8 mouse cellular contexts compared by ENCODE assay signal in the genomic region with DNA sequence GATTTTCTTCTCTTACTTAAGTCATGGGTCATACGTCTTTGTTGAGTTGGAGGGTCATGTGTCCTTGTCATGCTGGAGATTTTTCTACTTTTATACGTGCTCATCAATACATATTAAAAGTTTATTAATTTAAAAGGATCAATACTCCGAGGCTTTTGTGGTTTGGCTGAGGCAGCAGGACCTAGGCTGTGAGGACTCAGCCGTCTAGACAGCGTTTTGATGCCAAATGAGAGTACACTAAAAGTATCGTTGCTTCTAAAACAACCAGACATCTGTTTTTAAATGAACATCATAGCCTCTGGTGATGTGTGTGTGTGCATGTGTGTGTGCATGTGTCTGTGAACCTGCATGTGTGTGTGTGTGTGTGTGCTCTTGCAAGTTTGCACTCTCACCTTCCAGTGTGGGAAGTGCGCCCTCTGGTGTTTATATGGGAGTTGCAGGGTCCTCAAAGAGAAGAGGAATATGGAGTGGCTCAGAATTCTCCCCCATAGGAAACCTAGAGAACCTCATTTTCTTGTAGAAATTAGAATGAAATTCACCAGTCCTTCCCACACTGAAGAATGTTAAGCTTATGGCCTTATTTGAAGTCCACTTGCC. TPM values are rescaled to one million over a fixed set of nuclear protein-coding genes. Genes with fewer than 3 reads are reported as not detected.
DNase-seq lines count a peak whose midpoint lies in the region; ATAC-seq and TF ChIP-seq lines count a peak whose summit lies in the region.

No protein-coding gene starts in this region.

- DNase-seq in frontal cortex, postnatal 10 days (ENCODE audit: low spot score in 2 of 2): no peak
- DNase-seq in 416B (ENCODE audit: low read depth): peak; percentile 54
- DNase-seq in adrenal gland, postnatal 10 days: peak; percentile 81
- DNase-seq in embryonic facial prominence, embryonic 14.5 days (ENCODE audit: low spot score): peak; percentile 72
- DNase-seq in lung, adult 2 months: peak; percentile 51
- DNase-seq in retina, postnatal 7 days (ENCODE audit: low read depth, low spot score): peak; percentile 70

- 61% methylated on average over 7 of the region's 7 CpGs for WGBS in embryonic facial prominence, embryonic 14.5 days
- WGBS in intestine, embryonic 16.5 days: 62% methylated on average over 7 of the region's 7 CpGs
- WGBS in lung, adult 2 months: 63% methylated on average over 7 of the region's 7 CpGs

- no peak overlapping the region for H3K4me2 ChIP-seq in embryonic facial prominence, embryonic 14.5 days (ENCODE audit: low read depth, low read length)
- H3K4me2 ChIP-seq in intestine, embryonic 16.5 days (ENCODE audit: low read depth, low read length): no peak overlapping the region

- no peaks in the 10 kb centered on the region for H3K27me3 ChIP-seq in embryonic facial prominence, embryonic 14.5 days (replicated peaks; ENCODE audit: control insufficient read depth, insufficient read depth, low read length)
- H3K27me3 ChIP-seq in intestine, embryonic 16.5 days (replicated peaks; ENCODE audit: control insufficient read depth, insufficient read depth, low read length): no peaks in the 10 kb centered on the region

- TF ChIP-seq POLR2A in lung, adult 2 months (IDR thresholded peaks at IDR 0.05; ENCODE audit: borderline replicate concordance, extremely low read depth, low read depth, low read length): no peak

- H3K9me3 ChIP-seq in embryonic facial prominence, embryonic 14.5 days (ENCODE audit: control insufficient read depth, low read length): no peaks in the 10 kb centered on the region
- no peaks in the 10 kb centered on the region for H3K9me3 ChIP-seq in intestine, embryonic 16.5 days (ENCODE audit: control insufficient read depth, low read length)

- no peak overlapping the region for H3K9ac ChIP-seq in embryonic facial prominence, embryonic 14.5 days (ENCODE audit: low read depth, low read length)
- no peak overlapping the region for H3K9ac ChIP-seq in intestine, embryonic 16.5 days (ENCODE audit: low read depth, low read length)

- H3K4me3 ChIP-seq in embryonic facial prominence, embryonic 14.5 days (ENCODE audit: low read depth, low read length): no peak overlapping the region
- no peak overlapping the region for H3K4me3 ChIP-seq in intestine, embryonic 16.5 days (ENCODE audit: low read length)
- H3K4me3 ChIP-seq in lung, adult 2 months (replicated peaks; ENCODE audit: extremely low read depth, low read depth, low read length): no peak overlapping the region

- no peaks in the 10 kb centered on the region for H3K4me1 ChIP-seq in embryonic facial prominence, embryonic 14.5 days (ENCODE audit: control insufficient read depth, insufficient read depth, low read length)
- no peaks in the 10 kb centered on the region for H3K4me1 ChIP-seq in intestine, embryonic 16.5 days (ENCODE audit: control insufficient read depth, insufficient read depth, low read length)
- H3K4me1 ChIP-seq in lung, adult 2 months (ENCODE audit: control insufficient read depth, insufficient read depth, low read length): no peaks in the 10 kb centered on the region

- TF ChIP-seq CTCF in lung, adult 2 months (IDR thresholded peaks at IDR 0.05; ENCODE audit: insufficient read depth, low read length): peak; percentile 68

- 0 out of 2 replicates have a peak, but pooled peaks have one; percentile 34 for ATAC-seq in frontal cortex, adult (ENCODE audit: low TSS enrichment)
- ATAC-seq in embryonic facial prominence, embryonic 14.5 days (ENCODE audit: low read depth): 0 out of 2 replicates have a peak, but pooled peaks have one; percentile 41
- 0 out of 2 replicates have a peak, but pooled peaks have one; percentile 18 for ATAC-seq in intestine, embryonic 16.5 days

- H3K27ac ChIP-seq in embryonic facial prominence, embryonic 14.5 days (replicated peaks; ENCODE audit: low read depth, low read length): no peak overlapping the region
- no peak overlapping the region for H3K27ac ChIP-seq in intestine, embryonic 16.5 days (ENCODE audit: low read length)

- H3K36me3 ChIP-seq in embryonic facial prominence, embryonic 14.5 days (ENCODE audit: control insufficient read depth, insufficient read depth, low read length): no peaks in the 10 kb centered on the region
- H3K36me3 ChIP-seq in intestine, embryonic 16.5 days (ENCODE audit: control insufficient read depth, insufficient read depth, low read length): no peaks in the 10 kb centered on the region

RNA-seq across cellular contexts. Expression of gene Dact2, which starts 16.6 kb away (rescaled TPM):
- total RNA-seq in adrenal gland, postnatal 10 days (2021): 1 to 10 TPM; 2.5 to 2.8 TPM
- 3.4 and 4.4 TPM in 2 replicates for polyA plus RNA-seq in embryonic facial prominence, embryonic 14.5 days (2014; fragmentation: Nextera tagmentation; extraction: Ambion mirVana)
- polyA plus RNA-seq in intestine, embryonic 16.5 days (2015; fragmentation: Nextera tagmentation; extraction: Ambion mirVana): 4.5 and 5.1 TPM in 2 replicates
- 3.0 and 3.3 TPM in 2 replicates for polyA plus RNA-seq in lung, adult 2 months (2012; rRNA removed)

RNA-seq across cellular contexts. Expression of gene Smoc2, which starts 58.6 kb away (rescaled TPM):
- total RNA-seq in adrenal gland, postnatal 10 days (2021): 10 to 100 TPM; 31.8 to 39.5 TPM
- polyA plus RNA-seq in embryonic facial prominence, embryonic 14.5 days (2014; fragmentation: Nextera tagmentation; extraction: Ambion mirVana): 207 and 229 TPM in 2 replicates
- 117 and 122 TPM in 2 replicates for polyA plus RNA-seq in intestine, embryonic 16.5 days (2015; fragmentation: Nextera tagmentation; extraction: Ambion mirVana)
- 21.9 and 24.1 TPM in 2 replicates for polyA plus RNA-seq in lung, adult 2 months (2012; rRNA removed)

Comparison
In these comparisons a context has a peak if more than half of its experiments do, and no peak if none do; other contexts are left out.
1. DNase-seq: peak in 416B (single experiment), adrenal gland, postnatal 10 days (single experiment), embryonic facial prominence, embryonic 14.5 days (single experiment), lung, adult 2 months (single experiment) and retina, postnatal 7 days (single experiment); none in frontal cortex, postnatal 10 days (0 of 2).
2. Peak in every context shown above with its lines, with median percentiles within 50 percentile points of each other: ATAC-seq.